Mouse (Mus musculus) mature B cell (primary cell): ENCODE results near the gene Lrrc4.

Experiments used
- in situ Hi-C: fragments of 300-500 bp; cut with MboI; formaldehyde crosslinking; loops from 2 replicates; pipeline ENCODE4 v1.14.3; 2019

Lrrc4 gene

GRCm38 (mm10) chr6:28823802-28824201 lies 7.7 kb downstream of the Lrrc4 start:
- in situ Hi-C loops: no loop called here

GRCm38 (mm10) chr6:28823375-28823774 lies 8.2 kb downstream of the Lrrc4 start:
- in situ Hi-C loops: no loop called here

DNA sequence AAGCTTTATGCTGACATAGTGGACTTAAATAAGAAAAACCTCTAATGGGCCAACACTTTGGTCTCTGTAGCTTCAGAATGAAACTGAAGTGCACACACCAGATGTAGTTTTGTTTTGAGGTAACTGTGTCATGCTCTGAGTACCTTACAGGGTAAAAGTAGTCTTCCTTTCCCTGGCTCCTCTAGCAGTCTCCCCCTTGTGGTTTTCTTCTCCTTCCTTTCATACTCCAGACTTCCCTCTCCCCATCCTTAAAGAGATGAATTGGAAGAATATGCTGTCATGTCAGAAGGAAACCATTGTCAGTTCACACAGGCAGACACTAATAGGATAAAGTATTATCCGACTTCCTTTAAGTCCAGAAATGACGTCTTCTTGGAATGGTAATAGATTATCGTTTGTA lies 9.3 kb downstream of the Lrrc4 start:
- in situ Hi-C loops: no loop called here

DNA sequence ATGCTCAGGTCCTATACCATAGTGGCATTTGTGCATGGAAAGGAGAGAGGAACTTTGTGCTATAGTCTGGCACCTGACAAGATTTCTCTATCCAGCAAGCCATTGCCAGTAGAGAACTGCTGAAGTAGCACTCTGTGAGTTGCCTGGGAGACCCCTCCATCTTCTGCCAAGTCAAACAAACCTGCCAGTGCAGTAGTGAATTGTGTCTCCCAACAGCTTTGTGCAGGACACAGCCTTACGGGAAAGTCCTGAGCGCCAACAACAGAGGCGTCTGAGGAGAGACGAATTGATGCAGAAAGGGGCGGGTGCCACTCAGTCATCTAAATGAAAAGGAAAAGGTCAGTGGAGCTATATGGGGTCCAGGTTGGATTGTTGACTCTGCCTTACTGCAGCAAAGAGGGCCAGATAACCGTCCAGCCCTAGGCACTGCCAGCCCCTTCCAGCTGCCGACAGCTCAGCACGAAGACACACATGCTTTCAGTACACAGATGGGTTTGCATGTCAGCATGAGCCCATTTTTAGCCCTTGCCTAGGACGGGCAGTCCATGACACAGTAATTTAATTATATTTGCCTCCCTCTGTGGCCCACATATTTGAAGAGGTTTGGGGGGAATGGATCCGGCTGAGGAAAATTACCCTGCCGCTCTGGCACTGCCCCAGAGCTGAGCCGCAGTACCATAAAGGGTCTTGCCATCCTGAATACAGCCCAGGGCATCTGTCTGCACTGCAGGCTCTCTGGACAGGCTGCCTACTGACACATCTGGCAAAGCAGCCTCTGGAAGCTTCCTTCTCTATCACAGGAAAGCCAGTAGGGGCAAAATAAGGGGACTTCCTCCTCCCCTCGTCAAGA lies 11.8 kb downstream of the Lrrc4 start:
- in situ Hi-C loops: no loop called here

DNA sequence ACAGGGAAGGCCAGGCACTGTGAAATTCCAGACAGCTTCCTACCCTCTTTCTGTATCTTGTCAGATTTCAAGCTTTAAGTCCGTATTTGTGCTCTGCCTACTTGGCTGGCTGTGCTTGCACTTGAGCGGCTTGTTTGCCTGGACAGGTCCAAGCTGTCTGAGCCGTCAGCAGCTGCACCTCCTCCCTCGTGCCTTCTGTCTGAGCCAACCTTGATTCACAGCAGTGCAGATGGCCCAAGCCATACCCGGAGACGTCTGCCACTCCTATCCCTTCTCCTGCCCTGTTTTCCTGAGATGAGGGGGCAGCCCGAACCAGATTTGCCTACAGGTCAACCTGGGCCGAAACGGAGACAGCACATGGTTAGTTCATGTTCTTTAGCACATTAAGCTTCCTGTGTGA lies 14.5 kb downstream of the Lrrc4 start:
- in situ Hi-C loops: no loop called here

- in situ Hi-C loops: no loop called here
These were observed 16.7 kb downstream of the Lrrc4 start for GRCm38 (mm10) chr6:28814895-28815294.

DNA sequence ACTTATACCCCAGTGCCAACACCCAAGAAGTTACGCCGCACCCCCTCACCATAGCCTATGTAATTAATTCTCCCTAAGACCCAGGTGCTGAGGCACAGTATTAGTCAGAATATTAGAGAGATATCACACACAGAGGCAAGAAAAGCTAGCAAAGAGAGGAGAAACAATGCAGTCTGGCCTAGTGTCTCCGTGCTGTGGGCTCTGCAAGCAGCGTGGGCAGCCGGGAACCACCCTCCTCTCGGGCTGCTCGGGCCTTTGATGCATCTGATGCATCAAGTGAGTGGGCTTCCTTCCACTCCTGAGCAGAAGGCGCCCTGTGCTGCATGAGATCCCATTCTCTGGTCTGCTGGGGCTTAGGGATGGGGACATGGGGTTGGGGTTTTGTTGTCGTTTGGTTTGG lies 18.5 kb downstream of the Lrrc4 start:
- in situ Hi-C loops: no loop called here

- in situ Hi-C loops: no loop called here
These were observed 26.8 kb downstream of the Lrrc4 start for GRCm38 (mm10) chr6:28804751-28805150.

DNA sequence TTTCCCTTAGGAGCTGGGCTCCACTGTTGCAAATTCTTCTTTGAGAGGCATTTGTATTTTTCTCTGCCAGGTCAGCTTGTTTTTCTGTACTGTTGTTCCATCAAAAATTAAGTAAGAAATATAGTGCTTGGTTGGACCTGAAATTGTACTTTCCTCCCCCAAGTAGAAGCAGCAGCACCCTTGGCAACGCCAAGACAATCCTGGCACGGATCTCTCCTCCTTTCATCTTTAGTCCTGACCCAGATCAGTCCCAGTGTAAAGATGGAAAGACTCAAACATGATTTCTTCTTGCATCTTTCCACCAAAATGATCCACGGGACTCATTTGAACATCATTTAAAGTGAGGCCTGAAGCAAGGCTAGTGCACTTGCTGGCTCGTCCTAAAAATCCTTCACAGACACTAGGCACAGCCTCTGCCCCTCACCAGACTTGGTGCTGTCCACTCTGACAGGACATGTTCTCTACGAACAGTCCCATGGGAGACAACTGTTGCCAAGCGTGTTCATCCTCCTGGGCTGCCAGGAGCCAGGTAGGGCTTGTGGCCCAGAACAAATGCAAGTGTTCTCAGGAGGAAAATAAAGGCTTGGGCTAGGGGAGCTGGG lies 27.8 kb downstream of the Lrrc4 start:
- in situ Hi-C loops: no loop called here

DNA sequence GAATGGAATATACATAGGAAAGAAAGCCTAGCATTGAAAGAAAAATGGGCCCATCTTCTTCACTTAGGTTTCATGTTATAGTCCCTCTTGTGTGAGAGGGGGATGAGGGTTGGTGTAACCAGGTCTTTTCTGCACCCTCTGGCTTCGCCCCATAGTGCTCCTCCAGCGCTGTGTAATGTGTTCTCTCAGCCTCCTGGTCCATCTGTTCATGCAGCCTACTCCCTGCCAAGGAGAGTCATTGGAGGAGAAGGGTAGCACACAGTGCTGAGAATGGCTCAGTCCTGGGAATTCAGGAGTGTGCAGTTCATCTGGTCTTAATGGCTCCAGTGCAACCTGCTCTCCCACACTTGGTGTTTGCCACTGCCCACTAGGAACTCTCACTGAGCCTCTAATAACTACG lies 30.6 kb downstream of the Lrrc4 start:
- in situ Hi-C loops: no loop called here

DNA sequence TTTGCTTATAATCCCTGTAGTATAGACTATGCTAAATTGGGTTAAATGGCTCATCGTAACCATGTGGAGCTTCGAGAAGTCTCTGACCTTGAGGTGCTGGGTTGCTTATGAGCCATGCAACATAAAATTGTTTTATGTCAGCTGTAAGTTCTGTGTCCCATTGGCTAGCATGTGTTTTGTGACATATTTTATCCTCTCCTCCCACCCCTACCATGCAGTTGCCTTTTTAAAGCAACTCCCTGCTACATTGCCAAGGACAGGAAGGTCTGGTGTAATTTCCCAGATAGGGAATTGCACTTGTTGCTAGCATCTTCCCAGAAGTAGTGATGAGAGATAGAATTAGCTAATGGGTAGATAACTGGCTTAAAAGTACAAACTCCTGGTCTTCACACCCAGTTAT lies 31.7 kb downstream of the Lrrc4 start:
- in situ Hi-C loops: no loop called here

DNA sequence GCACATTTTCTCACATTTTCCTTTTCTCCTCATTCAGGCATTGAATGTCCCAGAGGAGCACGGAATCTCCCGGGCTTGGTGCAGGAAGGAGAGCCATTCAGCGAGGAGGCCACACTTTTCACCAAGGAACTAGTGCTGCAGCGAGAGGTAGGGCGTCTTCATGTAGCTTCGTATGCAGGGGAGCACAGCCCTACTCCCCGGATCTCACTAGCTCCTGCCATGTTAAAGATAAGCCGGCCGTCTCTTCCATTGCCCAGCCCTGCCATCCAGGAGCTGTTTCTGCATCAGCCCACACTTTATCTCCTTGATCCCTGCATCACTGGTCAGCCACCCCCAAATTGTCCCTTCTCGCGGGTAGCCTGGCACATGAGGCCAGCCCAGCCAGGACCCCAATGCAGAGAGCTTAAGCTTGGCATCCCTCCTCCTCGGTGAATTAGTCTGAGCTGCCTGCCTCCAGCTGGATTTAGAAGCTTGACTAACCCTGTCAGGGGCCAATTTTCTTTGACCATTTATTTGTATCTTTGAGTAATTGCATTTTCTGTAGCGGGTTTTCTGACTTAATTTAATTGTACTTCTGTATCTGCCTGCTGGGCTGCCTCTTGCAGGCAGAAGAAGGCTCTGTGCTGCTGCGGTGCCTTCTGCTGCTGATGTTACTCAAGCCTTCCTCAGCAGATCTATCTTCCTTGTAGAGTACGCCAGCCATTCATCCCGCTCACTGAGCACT lies 35.6 kb downstream of the Lrrc4 start:
- in situ Hi-C loops: no loop called here

DNA sequence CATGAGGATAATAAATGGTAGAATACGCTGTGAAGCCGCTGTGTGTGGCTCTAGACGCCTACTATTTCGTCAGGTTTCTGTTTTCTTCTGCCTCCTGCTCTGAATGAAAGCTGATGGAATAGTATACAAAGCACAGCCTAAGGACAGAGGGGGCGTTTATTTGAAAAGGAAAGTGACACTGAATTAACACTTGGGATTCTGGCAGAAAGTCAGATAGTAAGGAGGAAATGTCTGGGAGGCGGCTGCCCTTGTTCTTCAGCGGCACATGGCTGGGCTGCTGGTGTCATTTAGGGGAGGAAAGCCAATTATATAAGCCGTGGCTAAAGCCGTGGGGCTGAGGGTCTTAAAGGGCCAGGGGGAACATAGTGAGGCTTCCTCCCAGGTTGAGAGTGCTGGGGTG lies 36.2 kb downstream of the Lrrc4 start:
- in situ Hi-C loops: no loop called here

DNA sequence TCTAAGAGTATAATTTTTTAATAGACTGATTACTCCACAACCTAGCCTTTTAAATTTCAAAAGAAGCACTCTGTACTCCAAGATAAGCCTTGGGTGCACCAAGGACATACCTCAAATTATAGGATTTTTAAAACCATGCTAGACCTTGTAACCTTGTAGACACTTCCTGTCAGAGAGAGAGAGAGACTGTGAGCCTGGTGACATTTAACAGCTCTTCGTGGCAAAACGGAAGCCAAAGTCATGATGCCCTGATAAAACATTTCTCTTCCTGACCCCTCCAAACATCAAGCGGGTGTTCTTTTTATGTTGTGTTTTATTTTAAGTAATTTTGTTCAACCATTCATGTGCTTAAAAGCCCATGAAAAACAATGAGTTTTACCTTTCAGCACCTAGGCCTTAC lies 39.7 kb downstream of the Lrrc4 start:
- in situ Hi-C loops: no loop called here

DNA sequence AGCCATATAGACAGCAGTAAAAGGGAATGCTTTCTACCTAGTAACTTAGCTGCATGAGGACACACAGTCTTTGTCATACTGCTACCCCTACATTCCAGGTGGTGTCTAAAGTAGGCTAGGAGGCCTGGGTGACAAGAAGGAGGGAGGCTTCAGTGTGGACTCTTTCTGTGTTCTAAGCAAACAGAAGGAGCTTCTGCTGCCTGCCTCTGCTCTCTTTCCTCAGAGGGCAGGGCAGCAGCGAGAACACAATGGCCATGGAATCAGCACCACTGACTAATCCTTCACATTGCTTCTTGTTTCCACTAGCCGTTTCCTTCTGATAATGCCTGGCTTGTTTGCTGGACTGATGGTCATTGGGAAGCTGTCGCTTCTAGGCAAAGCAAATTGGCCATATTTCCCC lies 40.4 kb downstream of the Lrrc4 start:
- in situ Hi-C loops: no loop called here

DNA sequence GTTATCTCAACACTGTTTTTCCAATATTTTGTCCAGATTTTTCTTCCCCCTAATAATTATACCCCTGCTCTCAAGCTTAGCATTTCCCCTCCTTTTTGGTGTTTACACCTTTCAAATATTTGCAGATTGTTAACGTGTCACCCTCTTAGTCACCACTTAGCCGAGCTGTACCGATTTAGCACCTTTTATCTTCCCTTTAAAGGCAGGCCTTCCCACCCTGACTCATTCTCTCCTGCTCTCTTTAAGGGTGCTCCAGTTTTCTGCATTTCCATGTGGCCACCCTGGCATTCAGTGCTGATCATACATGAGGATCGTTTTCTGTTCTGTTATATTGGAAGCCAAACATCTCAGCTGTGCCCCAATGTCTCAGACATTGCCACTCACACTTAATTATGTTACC lies 41.9 kb downstream of the Lrrc4 start:
- in situ Hi-C loops: no loop called here

GRCm38 (mm10) chr6:28787133-28787532 lies 44.4 kb downstream of the Lrrc4 start:
- in situ Hi-C loops: no loop called here

GRCm38 (mm10) chr6:28785770-28786169 lies 45.8 kb downstream of the Lrrc4 start:
- in situ Hi-C loops: no loop called here

DNA sequence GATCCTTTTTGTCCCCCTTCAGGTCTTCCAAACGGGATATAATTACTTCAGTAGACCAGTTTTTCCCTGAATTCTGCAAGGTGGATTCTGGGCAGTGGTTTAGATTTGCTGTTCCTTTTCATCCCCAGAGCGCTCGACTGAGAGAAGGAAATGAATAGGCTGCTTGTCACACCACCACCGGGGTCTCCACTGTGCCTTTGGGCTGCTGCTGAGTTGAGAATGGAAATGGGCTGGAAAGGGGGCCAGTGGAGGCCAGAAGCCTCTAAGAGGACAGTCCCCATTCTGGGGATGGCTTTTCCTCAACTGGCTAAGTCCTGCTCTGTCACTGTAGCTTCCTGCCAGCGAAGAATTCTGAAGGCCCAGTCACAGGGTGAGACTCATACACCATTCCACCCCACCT lies 47.6 kb downstream of the Lrrc4 start:
- in situ Hi-C loops: no loop called here

- in situ Hi-C loops: no loop called here
These were observed 48.4 kb downstream of the Lrrc4 start for GRCm38 (mm10) chr6:28783082-28783647.

GRCm38 (mm10) chr6:28781696-28782095 lies 49.9 kb downstream of the Lrrc4 start:
- in situ Hi-C loops: no loop called here

GRCm38 (mm10) chr6:28771331-28771730 lies 60.2 kb downstream of the Lrrc4 start:
- in situ Hi-C loops: no loop called here
